ENCODE assay signal across 19 mouse cellular contexts in the genomic region with DNA sequence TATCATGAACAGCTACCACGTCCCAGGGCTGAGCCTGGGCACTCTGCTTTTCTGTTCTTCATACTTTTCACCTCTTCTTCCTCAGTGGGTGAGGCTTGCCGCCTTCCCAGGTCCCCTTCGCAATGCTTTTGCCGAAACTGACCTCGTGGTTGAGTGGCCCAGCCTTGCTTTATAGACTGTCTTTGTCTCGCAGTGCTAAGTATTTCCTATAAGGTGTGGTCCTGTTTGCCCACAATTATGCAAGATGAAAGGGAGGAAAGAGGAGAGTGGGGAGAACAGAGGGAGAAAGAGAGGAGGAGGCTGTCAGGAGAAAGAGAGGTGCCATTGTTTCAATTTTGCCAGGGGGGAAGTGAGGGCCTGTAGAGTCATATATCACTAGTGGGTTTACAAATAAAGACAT.
"Had no signal": no experiment of that assay in that cellular context is flagged by ENCODE, and none has a peak within 500 bp of the region (broad histone marks: within the 10 kb centered on the region; RNA-seq: fewer than 3 reads in every experiment).

No protein-coding gene starts in this region.

- H3K4me1 ChIP-seq: liver, embryonic 12.5 days; liver, embryonic 15.5 days; neural tube, embryonic 12.5 days; neural tube, embryonic 15.5 days had no signal

- H3K27me3 ChIP-seq: limb, embryonic 13.5 days; liver, embryonic 15.5 days; neural tube, embryonic 12.5 days; neural tube, embryonic 15.5 days had no signal

- H3K27ac ChIP-seq: limb, embryonic 10.5 days; limb, embryonic 13.5 days; liver, embryonic 12.5 days; liver, embryonic 15.5 days; midbrain, embryonic 10.5 days; neural tube, embryonic 12.5 days; neural tube, embryonic 15.5 days had no signal

- DNase-seq: kidney, adult 18-20 months; kidney, adult 9 months; kidney, postnatal 14 days; kidney, postnatal 4 days; liver; lung, postnatal 36 days; midbrain, embryonic 14.5 days; right cerebral cortex, adult 18-20 months; right cerebral cortex, postnatal 14 days; right cerebral cortex, postnatal 4 days; thymus, postnatal 25 days had no signal

- H3K9me3 ChIP-seq: limb, embryonic 10.5 days; liver, embryonic 12.5 days; liver, embryonic 15.5 days; midbrain, embryonic 10.5 days; neural tube, embryonic 12.5 days; neural tube, embryonic 15.5 days had no signal

- H3K9ac ChIP-seq: limb, embryonic 13.5 days; liver, embryonic 12.5 days; liver, embryonic 15.5 days; neural tube, embryonic 12.5 days; neural tube, embryonic 15.5 days had no signal

- ATAC-seq: liver, embryonic 12.5 days had no signal

- H3K4me2 ChIP-seq: limb, embryonic 13.5 days; liver, embryonic 12.5 days; liver, embryonic 15.5 days; neural tube, embryonic 12.5 days; neural tube, embryonic 15.5 days had no signal

- H3K36me3 ChIP-seq: limb, embryonic 10.5 days; limb, embryonic 13.5 days; liver, embryonic 12.5 days; liver, embryonic 15.5 days; midbrain, embryonic 10.5 days; neural tube, embryonic 12.5 days; neural tube, embryonic 15.5 days had no signal

- H3K4me3 ChIP-seq: limb, embryonic 10.5 days; limb, embryonic 13.5 days; liver, embryonic 12.5 days; liver, embryonic 15.5 days; megakaryocyte, embryonic 14.5 days; midbrain, embryonic 10.5 days; neural tube, embryonic 12.5 days; neural tube, embryonic 15.5 days had no signal
